Mouse (Mus musculus) WW6 (cell line): ENCODE results near the gene Tex12.

Experiments used
- DNase-seq: peaks from one replicate; pipeline ENCODE4 v3.0.0-alpha.2; 2013; ENCODE audit warnings: low read depth, low spot score

Gene Tex12

GRCm38 (mm10) chr9:50561145-50561917 is at the start of gene Tex12:
Tex12 (minus strand) TSS chr9:50561325.
- DNase-seq: peak; percentile 20

- no peak for DNase-seq
These were observed 43.2 kb upstream of the Tex12 start for GRCm38 (mm10) chr9:50604338-50604737.

DNA sequence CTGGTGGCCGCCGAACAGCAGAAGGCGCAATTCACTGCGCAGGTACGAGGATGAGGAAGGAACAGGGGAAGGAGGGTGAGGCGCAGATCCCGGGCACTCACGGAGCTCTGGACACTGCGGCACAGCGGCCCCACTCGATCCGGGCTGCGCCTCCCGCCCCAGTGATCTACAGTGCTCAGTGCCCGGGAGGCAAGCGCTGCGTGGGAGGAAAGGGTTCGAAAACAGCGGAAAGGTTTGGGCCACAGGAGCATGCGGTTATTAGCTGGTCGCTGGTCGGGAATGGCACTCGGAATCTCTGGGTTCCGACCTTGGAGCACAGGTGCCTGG is 42.8 kb upstream of the Tex12 start:
- no peak for DNase-seq

DNA sequence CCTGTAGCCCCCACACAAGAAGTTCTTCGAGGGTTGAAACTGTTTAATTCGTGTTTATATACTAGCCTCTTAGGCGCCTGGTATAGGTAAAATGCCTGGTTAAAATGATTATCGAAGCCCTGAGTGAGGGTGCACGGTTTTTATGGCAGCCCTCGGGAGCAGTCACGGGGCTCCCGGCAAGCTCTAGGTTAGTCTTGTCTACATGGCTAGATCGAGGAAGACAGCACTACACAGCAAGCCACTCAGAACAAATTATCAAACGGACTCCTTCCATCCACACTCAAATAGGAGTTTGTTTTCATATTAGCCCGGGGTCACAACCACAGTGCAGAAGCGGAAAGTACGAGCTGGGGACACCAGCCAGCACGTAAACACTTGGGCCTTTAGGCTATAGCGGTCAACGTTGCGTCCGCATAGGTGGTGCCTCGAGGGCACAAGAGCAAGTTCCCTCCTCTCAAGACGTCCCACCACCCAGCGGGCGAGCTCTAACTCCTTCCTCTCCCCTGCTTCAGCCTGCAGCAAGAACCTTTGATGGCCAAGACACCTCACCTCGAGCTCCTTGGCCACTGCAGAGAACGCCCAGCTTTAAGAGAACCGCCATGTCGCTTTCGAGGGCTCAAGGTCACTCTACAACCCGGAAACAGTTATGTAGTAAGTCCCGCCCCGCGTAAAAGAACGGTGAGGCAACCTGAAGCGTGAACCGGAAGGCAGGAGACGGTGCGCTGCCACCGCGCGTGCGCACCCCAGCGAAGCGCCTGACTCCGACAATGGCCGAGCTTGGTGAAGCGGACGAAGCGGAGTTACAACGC is 42.3 kb upstream of the Tex12 start, which contains the start of the genes Sdhd and Timm8b:
Gene Sdhd, minus strand, starts transcription at position 624 of the 809 bp plus-strand sequence.
Gene Timm8b, plus strand, starts transcription at position 722 of the 809 bp plus-strand sequence.
- peak; percentile 91 for DNase-seq

GRCm38 (mm10) chr9:50602055-50602845 is 41.1 kb upstream of the Tex12 start:
- DNase-seq: no peak

DNA sequence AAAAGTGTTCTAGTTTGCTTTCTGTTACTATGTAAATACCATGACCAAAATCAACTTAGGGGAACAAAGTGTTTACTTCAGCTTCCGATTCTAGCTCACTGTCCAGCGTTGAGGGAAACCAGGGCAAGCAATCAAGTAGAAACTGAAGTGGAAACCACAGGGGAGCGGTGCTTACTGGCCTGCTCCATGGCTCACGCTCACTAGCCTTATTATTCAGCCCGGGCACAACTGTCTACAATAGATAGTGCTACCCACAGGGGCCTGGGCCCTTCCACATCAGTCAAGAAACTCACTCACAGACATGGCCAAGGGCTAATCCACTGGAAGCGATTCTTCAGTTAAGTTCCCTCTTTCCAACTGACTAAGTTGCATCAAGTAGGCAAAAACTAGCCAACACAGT is 40.4 kb upstream of the Tex12 start:
- DNase-seq: no peak

DNA sequence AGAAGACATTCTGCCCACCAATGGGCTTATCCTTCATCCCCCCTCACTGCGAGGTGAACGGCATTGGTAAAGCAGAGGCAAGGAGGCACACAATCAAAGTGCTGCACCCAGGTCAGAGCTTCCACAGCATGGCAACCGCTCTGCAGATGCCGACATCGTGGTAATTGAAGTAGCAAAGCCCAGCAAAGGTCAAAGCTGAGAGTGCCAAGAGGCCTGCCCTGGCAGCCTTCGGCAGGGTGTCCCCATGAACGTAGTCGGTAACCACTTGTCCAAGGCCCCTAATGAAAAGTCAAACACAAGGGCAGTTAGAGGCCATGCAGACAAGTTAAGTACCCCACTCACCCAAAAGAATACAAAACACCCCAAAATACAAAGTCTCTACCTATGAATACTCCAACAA is 35.8 kb upstream of the Tex12 start:
- no peak for DNase-seq

DNA sequence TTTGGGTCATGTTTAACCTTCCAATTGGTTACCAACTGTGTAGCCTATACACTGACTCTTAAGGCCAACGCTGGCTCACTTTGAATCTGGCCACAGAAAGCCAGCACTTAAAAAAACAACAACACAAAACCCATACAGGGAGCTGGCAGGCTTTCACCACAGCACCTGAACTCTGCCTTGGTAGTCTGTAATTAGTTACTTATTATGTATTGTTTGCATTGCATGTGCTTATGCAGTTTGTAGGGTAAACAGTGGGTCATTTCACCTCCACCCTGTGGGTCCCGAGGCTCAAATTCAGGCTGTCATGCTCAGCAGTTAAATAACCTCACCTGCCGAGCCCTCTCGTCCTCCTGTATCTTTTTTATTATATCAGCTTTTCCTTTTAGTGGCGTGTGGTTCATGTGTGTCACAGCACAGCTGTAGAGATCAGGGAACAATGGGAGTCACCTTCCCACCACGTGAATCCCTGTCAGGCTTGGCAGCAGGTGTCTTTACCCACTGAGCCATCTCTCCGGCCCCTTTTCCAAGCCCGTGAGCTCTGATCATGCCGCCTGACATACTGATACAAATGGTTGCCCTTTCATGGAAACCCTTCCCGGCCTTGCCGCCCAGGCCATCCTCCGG is 33.8 kb upstream of the Tex12 start:
- DNase-seq: no peak

DNA sequence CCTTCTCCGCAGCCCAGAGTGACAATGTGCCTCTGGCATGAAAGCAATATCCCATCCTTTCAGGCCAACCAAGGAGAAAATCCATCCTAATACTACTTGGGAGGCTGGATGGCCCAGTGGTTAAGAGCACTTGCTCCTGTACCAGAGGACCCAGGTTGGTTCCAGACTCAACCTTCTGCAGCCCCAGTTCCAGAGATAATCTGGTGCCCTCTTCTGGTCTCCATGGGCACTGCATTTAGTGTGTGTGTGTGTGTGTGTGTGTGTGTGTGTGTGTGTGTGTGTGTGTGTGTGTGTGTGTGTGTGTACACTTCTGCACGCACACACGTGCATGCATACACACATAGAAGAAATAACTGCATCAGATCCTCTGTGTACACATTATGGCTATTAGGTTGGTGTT is 32.4 kb upstream of the Tex12 start:
- no peak for DNase-seq

GRCm38 (mm10) chr9:50592955-50593354 is 31.8 kb upstream of the Tex12 start:
- DNase-seq: no peak

- no peak for DNase-seq
These were observed 29.9 kb upstream of the Tex12 start for GRCm38 (mm10) chr9:50590856-50591518.

GRCm38 (mm10) chr9:50586955-50587354 is 25.8 kb upstream of the Tex12 start:
- no peak for DNase-seq

DNA sequence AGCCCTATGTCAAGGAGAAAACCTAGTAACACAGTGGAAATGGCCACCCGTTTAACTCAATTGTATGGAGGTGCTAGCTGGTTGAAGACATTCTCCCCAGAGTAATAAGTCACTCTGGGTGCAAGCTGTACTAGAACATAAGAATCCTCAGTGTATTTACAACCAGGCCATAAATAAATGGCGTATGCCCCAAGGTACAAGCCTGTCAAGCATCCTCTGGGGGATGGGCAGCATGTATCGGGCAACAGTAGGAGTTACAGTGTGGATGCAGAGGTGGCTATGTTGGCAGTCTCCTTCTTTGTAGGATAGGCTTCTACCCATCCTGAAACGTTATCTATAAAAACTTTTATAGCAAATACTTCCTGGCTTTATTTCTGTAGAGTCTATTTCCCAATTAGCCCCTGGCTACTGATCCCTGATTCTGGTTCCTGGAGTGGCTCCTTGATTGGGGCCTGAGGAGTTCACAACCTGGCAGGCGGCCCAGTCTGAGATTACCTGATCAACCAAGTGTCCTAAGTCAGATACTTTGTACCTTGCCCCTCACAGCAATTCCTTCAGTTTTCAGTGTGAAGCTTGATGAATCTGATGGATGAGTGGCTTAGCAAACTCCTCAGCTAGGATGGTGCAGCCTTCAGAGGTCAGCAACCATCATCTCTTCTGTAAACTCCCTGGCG is 24.2 kb upstream of the Tex12 start:
- no peak for DNase-seq

DNA sequence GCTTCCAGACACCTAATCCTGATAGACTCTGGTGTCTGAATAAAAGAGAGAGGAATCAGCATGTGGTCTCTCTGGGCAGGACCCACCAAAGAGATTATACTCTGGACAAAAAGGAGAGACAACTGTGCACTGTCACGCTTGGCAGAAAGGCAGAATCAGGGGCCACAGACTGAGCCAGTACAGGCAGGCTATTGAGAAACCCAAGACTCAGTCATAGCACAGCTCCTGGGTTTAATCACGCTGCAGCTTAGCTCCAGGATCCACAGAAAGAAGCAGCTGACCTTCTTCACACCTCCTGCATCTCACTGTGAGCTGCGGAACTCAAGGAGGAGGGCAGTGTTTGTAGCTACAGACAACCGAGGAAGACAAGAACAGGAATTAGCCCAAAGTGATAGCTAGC is 19.2 kb upstream of the Tex12 start:
- no peak for DNase-seq

GRCm38 (mm10) chr9:50569599-50570525 is 8.7 kb upstream of the Tex12 start:
- no peak for DNase-seq

GRCm38 (mm10) chr9:50567881-50568280 is 6.8 kb upstream of the Tex12 start:
- no peak for DNase-seq

DNA sequence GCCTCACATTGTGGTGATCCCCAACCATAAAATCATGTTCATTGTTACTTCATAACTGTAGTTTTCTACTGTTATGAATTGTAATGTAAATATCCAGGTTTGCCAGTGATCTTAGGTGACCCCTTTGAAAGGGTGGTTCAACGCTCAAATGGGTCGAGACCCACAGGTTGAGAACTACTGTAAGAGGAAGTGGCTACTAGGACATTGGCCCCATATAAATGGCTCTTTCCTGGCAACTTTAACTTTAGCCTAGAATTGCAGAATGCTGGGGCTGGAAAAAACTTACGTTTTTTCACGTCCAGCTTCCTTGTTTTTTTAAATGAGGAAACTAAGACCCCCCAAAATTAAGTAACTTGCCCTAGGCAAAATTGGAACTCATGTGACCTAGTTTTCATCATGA is 6.2 kb upstream of the Tex12 start:
- no peak for DNase-seq

GRCm38 (mm10) chr9:50565940-50566339 is 4.8 kb upstream of the Tex12 start:
- no peak for DNase-seq

DNA sequence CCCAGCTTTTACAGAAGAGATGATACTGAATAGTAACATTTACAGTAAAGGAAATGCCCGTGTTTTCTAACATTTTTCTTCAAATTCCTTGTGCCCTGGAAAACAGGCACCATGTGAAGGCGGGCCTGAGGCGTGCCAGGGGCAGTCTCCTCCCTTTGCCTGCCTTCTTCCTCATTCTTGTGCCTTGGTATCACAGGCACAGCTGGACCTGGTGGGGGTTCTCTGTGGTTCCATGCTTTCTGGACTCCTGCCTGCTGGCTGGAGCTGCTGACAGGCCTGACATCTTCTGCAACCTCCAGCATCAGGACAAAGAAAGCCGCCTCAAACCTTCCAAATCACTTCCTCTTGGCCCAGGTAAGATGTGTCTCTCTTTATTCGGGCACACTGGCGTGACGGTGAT is 4.0 kb upstream of the Tex12 start:
- no peak for DNase-seq
